Mouse (Mus musculus): ENCODE results near the gene Gsg1l2. TPM values are rescaled to one million over a fixed set of nuclear protein-coding genes. Genes with fewer than 3 reads are reported as not detected.

Gene Gsg1l2
- polyA plus RNA-seq, 1 experiment from 2014 or later = not detected

DNA sequence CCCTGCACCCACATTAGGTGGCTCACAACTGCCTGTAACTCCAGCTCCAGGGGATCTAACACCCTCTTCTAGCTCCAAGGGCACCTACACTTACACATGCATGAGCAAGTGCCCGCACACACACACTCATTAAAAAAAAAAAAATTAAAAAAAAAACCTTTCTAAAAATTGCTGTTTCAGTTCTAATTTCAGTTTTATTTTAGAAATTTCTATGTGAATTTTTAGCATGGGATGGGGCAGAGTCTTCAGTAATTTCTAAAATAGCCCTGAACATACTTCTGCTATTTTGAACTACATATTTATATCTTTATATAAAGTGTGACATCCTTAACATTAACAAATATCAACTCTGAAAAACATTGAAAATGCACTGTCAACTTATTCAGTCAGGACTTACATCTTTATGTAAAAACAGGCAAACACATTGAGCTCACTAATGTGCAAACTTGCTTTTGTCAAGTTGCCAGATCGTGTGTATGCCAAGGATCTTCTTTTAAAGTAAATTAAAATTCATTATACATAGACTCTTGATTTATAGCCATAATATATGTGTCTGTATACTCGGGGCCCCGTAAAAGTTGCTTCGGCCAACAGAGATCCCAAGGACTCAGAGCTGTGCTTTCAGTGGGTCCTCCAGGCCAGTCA lies 35.4 kb upstream of the Gsg1l2 start:
- TF ChIP-seq CTCF (IDR thresholded peaks at IDR 0.05; ENCODE audit: low read depth) = no peak
- TF ChIP-seq EP300 (IDR thresholded peaks at IDR 0.05; ENCODE audit: low read depth) = no peak
- 76% methylated on average over 5 of the region's 5 CpGs for WGBS (ENCODE audit: insufficient replicate concordance)
- Histone ChIP-seq H3K9ac (replicated peaks) (no peak overlapping the region), H3K4me1 (ENCODE audit: insufficient read depth) (no peaks in the 10 kb centered on the region), H3K36me3 (replicated peaks; ENCODE audit: insufficient read depth, low read length) (no peaks in the 10 kb centered on the region), H3K9me3 (ENCODE audit: low read length) (0 out of 2 replicates have a peak, but pooled peaks cover 2% of the 10 kb centered on the region), H3K27me3 (ENCODE audit: insufficient read depth, low read length) (no peaks in the 10 kb centered on the region), H3K4me3 (ENCODE audit: low read depth, low read length) (no peak overlapping the region), H3K4me2 (ENCODE audit: low read depth, low read length) (no peak overlapping the region), H3K27ac (ENCODE audit: low read depth) (no peak overlapping the region)
- ATAC-seq (no peak), DNase-seq (no peak)

DNA sequence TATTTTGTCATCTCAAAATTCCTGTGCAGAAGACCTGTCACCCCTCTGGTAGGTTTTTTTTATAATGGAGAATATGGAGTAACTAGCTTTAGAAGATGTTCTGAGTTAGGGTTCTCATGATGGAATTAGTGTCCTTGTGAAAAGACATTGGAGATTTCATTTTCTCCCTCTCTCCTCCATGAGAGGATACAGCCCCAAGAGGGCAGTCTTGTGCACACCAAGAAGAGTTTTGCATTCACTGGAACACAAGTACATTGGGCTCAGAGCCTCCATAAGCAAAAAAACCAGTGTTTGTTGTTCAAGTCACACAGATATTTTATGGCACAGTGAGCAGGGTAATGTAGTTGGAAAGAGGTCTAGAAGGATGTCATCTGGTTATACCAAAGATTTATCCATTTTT lies 32.8 kb upstream of the Gsg1l2 start:
- no peak for DNase-seq
- TF ChIP-seq EP300 (IDR thresholded peaks at IDR 0.05; ENCODE audit: low read depth) = no peak
- TF ChIP-seq CTCF (IDR thresholded peaks at IDR 0.05; ENCODE audit: low read depth) = no peak
- no peak for ATAC-seq
- Histone ChIP-seq H3K27ac (ENCODE audit: low read depth) (no peak overlapping the region), H3K27me3 (ENCODE audit: insufficient read depth, low read length) (no peaks in the 10 kb centered on the region), H3K36me3 (replicated peaks; ENCODE audit: insufficient read depth, low read length) (no peaks in the 10 kb centered on the region), H3K9me3 (ENCODE audit: low read length) (no peaks in the 10 kb centered on the region), H3K4me2 (ENCODE audit: low read depth, low read length) (no peak overlapping the region), H3K4me3 (ENCODE audit: low read depth, low read length) (no peak overlapping the region), H3K4me1 (ENCODE audit: insufficient read depth) (no peaks in the 10 kb centered on the region), H3K9ac (replicated peaks) (no peak overlapping the region)

DNA sequence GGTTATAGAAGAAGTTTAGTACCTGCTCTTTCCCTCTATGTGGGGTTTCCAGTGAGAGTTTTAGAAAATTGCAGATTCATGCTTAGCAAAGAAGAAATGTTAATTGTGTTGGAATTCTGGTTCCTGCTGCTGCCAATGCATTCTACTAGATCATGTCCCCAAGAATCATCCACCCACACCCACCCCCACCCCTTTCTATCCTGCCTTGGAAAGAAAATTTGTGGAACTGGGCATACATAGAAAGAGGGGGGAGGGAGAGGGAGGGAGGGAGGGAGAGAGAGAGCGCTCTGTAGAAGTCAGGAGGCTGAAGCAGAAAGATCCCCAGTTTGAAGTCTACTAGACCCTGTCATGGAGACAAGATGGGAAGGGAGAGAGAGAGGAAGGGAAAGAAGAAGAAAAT lies 18.1 kb upstream of the Gsg1l2 start:
- H3K9ac ChIP-seq (replicated peaks) = no peak overlapping the region
- 78% methylated on average over 1 of the region's 1 CpGs for WGBS (ENCODE audit: insufficient replicate concordance)
- no peaks in the 10 kb centered on the region for H3K4me1 ChIP-seq (ENCODE audit: insufficient read depth)
- TF ChIP-seq EP300 (IDR thresholded peaks at IDR 0.05; ENCODE audit: low read depth) (no peak), CTCF (IDR thresholded peaks at IDR 0.05; ENCODE audit: low read depth) (no peak)
- ATAC-seq = no peak
- H3K27me3 ChIP-seq (ENCODE audit: insufficient read depth, low read length) = no peaks in the 10 kb centered on the region
- no peak overlapping the region for H3K4me3 ChIP-seq (ENCODE audit: low read depth, low read length)
- no peak overlapping the region for H3K4me2 ChIP-seq (ENCODE audit: low read depth, low read length)
- H3K9me3 ChIP-seq (ENCODE audit: low read length) = no peaks in the 10 kb centered on the region
- H3K36me3 ChIP-seq (replicated peaks; ENCODE audit: insufficient read depth, low read length) = no peaks in the 10 kb centered on the region
- no peak for DNase-seq
- no peak overlapping the region for H3K27ac ChIP-seq (ENCODE audit: low read depth)

DNA sequence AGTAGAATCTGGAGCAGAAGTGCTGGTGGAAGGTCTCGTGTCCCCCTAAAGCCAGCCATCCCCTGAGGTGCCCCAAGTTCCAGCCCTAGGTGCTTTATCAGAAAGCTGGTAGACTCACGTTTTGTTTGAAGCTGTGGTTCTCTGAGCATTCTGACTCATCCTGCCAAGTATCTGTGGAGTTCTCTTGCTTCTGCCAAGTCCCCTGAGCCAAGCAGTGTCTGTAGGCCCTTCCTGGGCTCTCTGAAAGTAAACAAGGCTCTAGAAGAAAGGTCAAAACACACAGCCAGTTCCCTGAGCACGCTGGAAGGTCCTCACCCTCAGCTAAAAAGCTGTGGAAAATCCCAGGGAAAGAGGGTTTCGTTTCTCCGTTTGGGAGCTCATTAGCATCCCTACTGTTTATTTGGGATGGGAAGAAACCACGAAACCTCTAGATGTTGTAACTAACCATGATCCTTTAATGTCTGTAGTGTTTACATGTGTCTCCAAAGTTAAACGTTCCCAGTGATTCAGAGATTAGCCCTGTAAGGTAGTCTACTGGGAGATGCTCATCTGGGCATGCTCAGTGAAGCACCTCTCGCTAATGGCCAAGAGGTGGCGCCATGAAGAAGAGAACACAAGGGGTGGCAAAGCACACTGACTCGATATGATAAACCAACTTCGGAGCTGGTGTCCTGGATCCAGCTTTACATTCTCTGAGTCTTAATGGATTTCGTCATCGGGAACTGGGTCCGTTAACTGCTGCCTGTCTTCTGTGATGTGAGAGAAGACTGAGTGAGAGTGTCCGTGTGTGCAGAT lies 16.8 kb upstream of the Gsg1l2 start:
- Histone ChIP-seq H3K9me3 (ENCODE audit: low read length) (no peaks in the 10 kb centered on the region), H3K4me1 (ENCODE audit: insufficient read depth) (no peaks in the 10 kb centered on the region), H3K4me2 (ENCODE audit: low read depth, low read length) (no peak overlapping the region), H3K36me3 (replicated peaks; ENCODE audit: insufficient read depth, low read length) (no peaks in the 10 kb centered on the region), H3K4me3 (ENCODE audit: low read depth, low read length) (no peak overlapping the region), H3K27ac (ENCODE audit: low read depth) (no peak overlapping the region), H3K27me3 (ENCODE audit: insufficient read depth, low read length) (no peaks in the 10 kb centered on the region), H3K9ac (replicated peaks) (no peak overlapping the region)
- TF ChIP-seq CTCF (IDR thresholded peaks at IDR 0.05; ENCODE audit: low read depth) = 0 out of 2 replicates have a peak, but pooled peaks have one; percentile 31
- TF ChIP-seq EP300 (IDR thresholded peaks at IDR 0.05; ENCODE audit: low read depth) = no peak
- ATAC-seq (no peak), DNase-seq (no peak)
- 52% methylated on average over 15 of the region's 15 CpGs for WGBS (ENCODE audit: insufficient replicate concordance)

DNA sequence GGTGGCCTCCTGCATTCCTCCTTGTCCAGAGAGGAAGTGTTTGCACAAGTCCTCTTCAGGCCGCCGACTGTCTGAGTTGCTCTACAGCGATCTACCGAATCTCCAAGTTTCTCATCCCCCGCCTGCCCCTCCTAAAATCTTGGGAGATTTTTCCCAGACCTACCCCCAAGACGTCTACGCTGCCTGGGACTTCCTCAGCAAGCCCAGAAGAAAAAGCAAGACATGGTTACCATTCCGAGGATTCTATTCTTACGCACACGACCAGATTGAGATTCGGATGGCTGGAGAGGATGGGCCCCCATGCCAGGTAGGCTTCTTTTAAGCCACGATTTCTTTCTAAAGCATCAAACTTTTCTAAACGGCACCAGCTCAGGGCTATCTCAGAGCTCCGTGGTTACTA lies 3.4 kb upstream of the Gsg1l2 start, which contains the start of gene Glp2r:
TSS of gene Glp2r (minus strand) at position 101 of the 400 bp plus-strand sequence.
- no peak for TF ChIP-seq CTCF (IDR thresholded peaks at IDR 0.05; ENCODE audit: low read depth)
- TF ChIP-seq EP300 (IDR thresholded peaks at IDR 0.05; ENCODE audit: low read depth) = no peak
- WGBS (ENCODE audit: insufficient replicate concordance) = 69% methylated on average over 14 of the region's 14 CpGs
- H3K27ac ChIP-seq (ENCODE audit: low read depth) = no peak within 1 kb of the TSS

DNA sequence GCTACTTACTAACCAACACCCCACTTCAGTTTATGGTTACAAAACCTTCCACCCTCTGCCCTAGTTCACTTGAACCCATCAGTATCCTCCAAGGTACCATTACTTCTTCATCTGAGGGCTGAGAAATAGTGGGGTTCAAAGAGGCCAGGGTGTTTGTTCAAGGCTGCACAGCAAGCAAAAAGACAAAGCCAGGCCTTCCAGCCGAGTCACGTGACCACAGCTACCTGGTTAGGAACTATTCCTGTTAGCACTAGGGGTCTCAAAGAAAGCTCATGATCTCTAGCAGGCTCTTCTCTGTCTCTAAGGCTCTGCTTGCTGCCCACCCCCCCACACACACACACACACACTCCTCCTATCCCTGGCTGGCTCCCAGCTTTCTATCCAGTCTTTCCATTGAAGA lies 2.7 kb upstream of the Gsg1l2 start:
- 66% methylated on average over 2 of the region's 2 CpGs for WGBS (ENCODE audit: insufficient replicate concordance)

More for the DNA sequence above, 3.4 kb upstream of the Gsg1l2 start, which contains the start of gene Glp2r:
- Histone ChIP-seq H3K4me3 (ENCODE audit: low read depth, low read length) (no peak within 1 kb of the TSS), H3K27me3 (ENCODE audit: insufficient read depth, low read length) (no peaks in the 10 kb centered on the region), H3K9me3 (ENCODE audit: low read length) (no peaks in the 10 kb centered on the region), H3K4me1 (ENCODE audit: insufficient read depth) (no peaks in the 10 kb centered on the region), H3K9ac (replicated peaks) (no peak within 1 kb of the TSS), H3K36me3 (replicated peaks; ENCODE audit: insufficient read depth, low read length) (no peaks in the 10 kb centered on the region), H3K4me2 (ENCODE audit: low read depth, low read length) (no peak within 1 kb of the TSS)
- DNase-seq (no peak), ATAC-seq (no peak)

More for the DNA sequence above, 2.7 kb upstream of the Gsg1l2 start:
- H3K27ac ChIP-seq (ENCODE audit: low read depth) = no peak overlapping the region
- no peaks in the 10 kb centered on the region for H3K27me3 ChIP-seq (ENCODE audit: insufficient read depth, low read length)
- no peak overlapping the region for H3K4me2 ChIP-seq (ENCODE audit: low read depth, low read length)
- no peak for DNase-seq
- no peaks in the 10 kb centered on the region for H3K36me3 ChIP-seq (replicated peaks; ENCODE audit: insufficient read depth, low read length)
- TF ChIP-seq EP300 (IDR thresholded peaks at IDR 0.05; ENCODE audit: low read depth) (no peak), CTCF (IDR thresholded peaks at IDR 0.05; ENCODE audit: low read depth) (no peak)
- no peak overlapping the region for H3K4me3 ChIP-seq (ENCODE audit: low read depth, low read length)
- H3K9ac ChIP-seq (replicated peaks) = no peak overlapping the region
- H3K4me1 ChIP-seq (ENCODE audit: insufficient read depth) = no peaks in the 10 kb centered on the region
- ATAC-seq = no peak
- no peaks in the 10 kb centered on the region for H3K9me3 ChIP-seq (ENCODE audit: low read length)

Measured in liver, postnatal 0 days (tissue).